Mouse (Mus musculus): ENCODE results near the gene Rimbp2. TPM values are rescaled to one million over a fixed set of nuclear protein-coding genes. Genes with fewer than 3 reads are reported as not detected.
"Not testable (repeated sequence)": the region's sequence is repeated elsewhere in the genome, so short reads cannot be mapped to it uniquely, and the experiment has no call there.

Gene Rimbp2
- not detected for total RNA-seq (2018; cell fraction: chromatin; rRNA removed)
- not detected for total RNA-seq (2018; cell fraction: cytosol; rRNA removed)
- not detected for total RNA-seq (2018; cell fraction: nucleus; rRNA removed)
- polyA plus RNA-seq (2018), result not detected in 3 replicates

- H3K36me3 ChIP-seq (ENCODE audit: inconsistent target), result no peaks in the 10 kb centered on the region
- H3K79me2 ChIP-seq (ENCODE audit: inconsistent target), result no peaks in the 10 kb centered on the region
- H3K4me3 ChIP-seq (ENCODE audit: inconsistent target), result no peak within 1 kb of the TSS
- 23% methylated on average over 16 of the region's 17 CpGs for WGBS (ENCODE audit: missing documents)
- no peak within 1 kb of the TSS for H3K27ac ChIP-seq
Observed at GRCm38 (mm10) chr5:128953278-128954070, at the start of gene Rimbp2. Gene Rimbp2 (minus strand): TSS chr5:128953486.

- H3K79me2 ChIP-seq (ENCODE audit: inconsistent target), result peaks cover 91% of the 10 kb centered on the region
- WGBS (ENCODE audit: missing documents), result 10% methylated on average over 14 of the region's 14 CpGs
- peak overlapping the region; percentile 84 for H3K27ac ChIP-seq
- H3K4me3 ChIP-seq (ENCODE audit: inconsistent target), result no peak overlapping the region
- peaks cover 27% of the 10 kb centered on the region for H3K36me3 ChIP-seq (ENCODE audit: inconsistent target)
Observed at GRCm38 (mm10) chr5:129002571-129003011, 49.3 kb upstream of the Rimbp2 start.

- Histone ChIP-seq H3K79me2 (ENCODE audit: inconsistent target) (peaks cover 84% of the 10 kb centered on the region), H3K27ac (peak overlapping the region; percentile 84), H3K36me3 (ENCODE audit: inconsistent target) (peaks cover 38% of the 10 kb centered on the region), H3K4me3 (ENCODE audit: inconsistent target) (no peak overlapping the region)
- WGBS (ENCODE audit: missing documents), result 36% methylated on average over 8 of the region's 8 CpGs
Observed at GRCm38 (mm10) chr5:129000706-129001468, 47.6 kb upstream of the Rimbp2 start.

GRCm38 (mm10) chr5:128987141-128987954 lies 34.1 kb upstream of the Rimbp2 start:
- WGBS (ENCODE audit: missing documents), result 94% methylated on average over 19 of the region's 19 CpGs
- Histone ChIP-seq H3K79me2 (ENCODE audit: inconsistent target) (no peaks in the 10 kb centered on the region), H3K4me3 (ENCODE audit: inconsistent target) (no peak overlapping the region), H3K36me3 (ENCODE audit: inconsistent target) (peaks cover 80% of the 10 kb centered on the region), H3K27ac (no peak overlapping the region)

- Histone ChIP-seq H3K79me2 (ENCODE audit: inconsistent target) (no peaks in the 10 kb centered on the region), H3K36me3 (ENCODE audit: inconsistent target) (peaks cover 66% of the 10 kb centered on the region), H3K4me3 (ENCODE audit: inconsistent target) (no peak overlapping the region), H3K27ac (no peak overlapping the region)
- 97% methylated on average over 13 of the region's 13 CpGs for WGBS (ENCODE audit: missing documents)
Observed at GRCm38 (mm10) chr5:128985946-128986345, 32.7 kb upstream of the Rimbp2 start.

- 97% methylated on average over 6 of the region's 6 CpGs for WGBS (ENCODE audit: missing documents)
- no peak overlapping the region for H3K4me3 ChIP-seq (ENCODE audit: inconsistent target)
- H3K36me3 ChIP-seq (ENCODE audit: inconsistent target), result peaks cover 52% of the 10 kb centered on the region
- H3K79me2 ChIP-seq (ENCODE audit: inconsistent target), result no peaks in the 10 kb centered on the region
- no peak overlapping the region for H3K27ac ChIP-seq
Observed at GRCm38 (mm10) chr5:128984536-128984935, 31.2 kb upstream of the Rimbp2 start.

- Histone ChIP-seq H3K27ac (no peak overlapping the region), H3K36me3 (ENCODE audit: inconsistent target) (peaks cover 22% of the 10 kb centered on the region), H3K79me2 (ENCODE audit: inconsistent target) (no peaks in the 10 kb centered on the region), H3K4me3 (ENCODE audit: inconsistent target) (no peak overlapping the region)
- 31% methylated on average over 12 of the region's 12 CpGs for WGBS (ENCODE audit: missing documents)
Observed at GRCm38 (mm10) chr5:128981607-128982006, 28.3 kb upstream of the Rimbp2 start.

GRCm38 (mm10) chr5:128980857-128981256 lies 27.6 kb upstream of the Rimbp2 start:
- H3K27ac ChIP-seq, result no peak overlapping the region
- peaks cover 15% of the 10 kb centered on the region for H3K36me3 ChIP-seq (ENCODE audit: inconsistent target)
- no peak overlapping the region for H3K4me3 ChIP-seq (ENCODE audit: inconsistent target)
- no peaks in the 10 kb centered on the region for H3K79me2 ChIP-seq (ENCODE audit: inconsistent target)
- WGBS (ENCODE audit: missing documents), result 70% methylated on average over 6 of the region's 7 CpGs

- no peaks in the 10 kb centered on the region for H3K79me2 ChIP-seq (ENCODE audit: inconsistent target)
- no peak overlapping the region for H3K27ac ChIP-seq
- H3K36me3 ChIP-seq (ENCODE audit: inconsistent target), result no peaks in the 10 kb centered on the region
- 97% methylated on average over 3 of the region's 7 CpGs for WGBS (ENCODE audit: missing documents)
- no peak overlapping the region for H3K4me3 ChIP-seq (ENCODE audit: inconsistent target)
Observed at GRCm38 (mm10) chr5:128978957-128979356, 25.7 kb upstream of the Rimbp2 start.

- H3K4me3 ChIP-seq (ENCODE audit: inconsistent target); H3K79me2 ChIP-seq (ENCODE audit: inconsistent target); H3K36me3 ChIP-seq (ENCODE audit: inconsistent target); H3K27ac ChIP-seq: not testable (repeated sequence)
- 80% methylated on average over 1 of the region's 1 CpGs for WGBS (ENCODE audit: missing documents)
Observed at GRCm38 (mm10) chr5:128977466-128977865, 24.2 kb upstream of the Rimbp2 start.

- no peak overlapping the region for H3K4me3 ChIP-seq (ENCODE audit: inconsistent target)
- H3K36me3 ChIP-seq (ENCODE audit: inconsistent target), result no peaks in the 10 kb centered on the region
- H3K79me2 ChIP-seq (ENCODE audit: inconsistent target), result no peaks in the 10 kb centered on the region
- H3K27ac ChIP-seq, result no peak overlapping the region
- 63% methylated on average over 4 of the region's 4 CpGs for WGBS (ENCODE audit: missing documents)
Observed at GRCm38 (mm10) chr5:128976266-128976665, 23.0 kb upstream of the Rimbp2 start.

GRCm38 (mm10) chr5:128971298-128971697 lies 18.0 kb upstream of the Rimbp2 start:
- H3K36me3 ChIP-seq (ENCODE audit: inconsistent target), result no peaks in the 10 kb centered on the region
- WGBS (ENCODE audit: missing documents), result 22% methylated on average over 12 of the region's 14 CpGs
- no peak overlapping the region for H3K27ac ChIP-seq
- no peak overlapping the region for H3K4me3 ChIP-seq (ENCODE audit: inconsistent target)
- no peaks in the 10 kb centered on the region for H3K79me2 ChIP-seq (ENCODE audit: inconsistent target)

GRCm38 (mm10) chr5:128970878-128971277 lies 17.6 kb upstream of the Rimbp2 start:
- H3K4me3 ChIP-seq (ENCODE audit: inconsistent target), result no peak overlapping the region
- H3K27ac ChIP-seq, result no peak overlapping the region
- H3K36me3 ChIP-seq (ENCODE audit: inconsistent target), result no peaks in the 10 kb centered on the region
- no peaks in the 10 kb centered on the region for H3K79me2 ChIP-seq (ENCODE audit: inconsistent target)
- whole genome bisulfite sequencing (ENCODE audit: missing documents), result 67% methylated on average over 10 of the region's 10 CpGs

GRCm38 (mm10) chr5:128964353-128964752 lies 11.1 kb upstream of the Rimbp2 start:
- Histone ChIP-seq H3K79me2 (ENCODE audit: inconsistent target) (no peaks in the 10 kb centered on the region), H3K4me3 (ENCODE audit: inconsistent target) (no peak overlapping the region), H3K36me3 (ENCODE audit: inconsistent target) (no peaks in the 10 kb centered on the region), H3K27ac (no peak overlapping the region)
- 53% methylated on average over 4 of the region's 4 CpGs for WGBS (ENCODE audit: missing documents)

All from macrophage (primary cell).